In genomic region chr16:57211037-57211436, GRCm38 (mm10) we compare ENCODE assay signal across 29 mouse cellular contexts. TPM values are rescaled to one million over a fixed set of nuclear protein-coding genes. Genes with fewer than 3 reads are reported as not detected.
DNase-seq lines count a peak whose midpoint lies in the region; TF ChIP-seq lines count a peak whose summit lies in the region.
"Had no signal": no experiment of that assay in that cellular context is flagged by ENCODE, and none has a peak within 500 bp of the region (broad histone marks: within the 10 kb centered on the region; RNA-seq: fewer than 3 reads in every experiment).

No protein-coding gene starts in this region.

- no peak overlapping the region for H3K9ac ChIP-seq in CH12.LX (ENCODE audit: insufficient read depth, low read depth)
- H3K9ac ChIP-seq: embryonic facial prominence, embryonic 13.5 days; forebrain, embryonic 15.5 days; heart, embryonic 15.5 days; hindbrain, embryonic 13.5 days; limb, embryonic 12.5 days; midbrain, embryonic 12.5 days had no signal

- H3K27me3 ChIP-seq in CH12.LX (replicated peaks), result no peaks in the 10 kb centered on the region
- H3K27me3 ChIP-seq in megakaryocyte, embryonic 14.5 days (replicated peaks), result no peaks in the 10 kb centered on the region
- H3K27me3 ChIP-seq: embryonic facial prominence, embryonic 13.5 days; forebrain, embryonic 15.5 days; heart, embryonic 15.5 days; hindbrain, embryonic 13.5 days; limb, embryonic 12.5 days; midbrain, embryonic 12.5 days had no signal

- H3K27ac ChIP-seq in CH12.LX (ENCODE audit: insufficient read depth, low read depth), result peak overlapping the region; percentile 73
- H3K27ac ChIP-seq in cortical plate, adult 2 months (ENCODE audit: insufficient read depth, low read length), result 0 out of 2 replicates have a peak overlapping the region, but pooled peaks have one; percentile 12
- H3K27ac ChIP-seq: embryonic facial prominence, embryonic 13.5 days; forebrain, embryonic 10.5 days; forebrain, embryonic 15.5 days; heart, embryonic 10.5 days; heart, embryonic 15.5 days; hindbrain, embryonic 13.5 days; left cerebral cortex, adult 2 months; limb, embryonic 12.5 days; midbrain, embryonic 12.5 days; stomach, postnatal 0 days had no signal

- H3K9me3 ChIP-seq in CH12.LX (replicated peaks; ENCODE audit: low read length), result no peaks in the 10 kb centered on the region
- H3K9me3 ChIP-seq in megakaryocyte, embryonic 14.5 days, result no peaks in the 10 kb centered on the region
- H3K9me3 ChIP-seq: embryonic facial prominence, embryonic 13.5 days; forebrain, embryonic 10.5 days; forebrain, embryonic 15.5 days; G1E; heart, embryonic 10.5 days; heart, embryonic 15.5 days; hindbrain, embryonic 13.5 days; limb, embryonic 12.5 days; midbrain, embryonic 12.5 days had no signal

- TF ChIP-seq POLR2A in CH12.LX (IDR thresholded peaks at IDR 0.05; ENCODE audit: low read depth, low read length), result no peak
- TF ChIP-seq POLR2A in cortical plate, adult 2 months (IDR thresholded peaks at IDR 0.05; ENCODE audit: extremely low read depth, insufficient read depth, low read length), result no peak

- DNase-seq in CH12.LX (ENCODE audit: extremely low read depth) (peak; percentile 62), MEL-GATA-1-ER (ENCODE audit: extremely low read depth, low read depth) (peak; percentile 32)
- no peak for DNase-seq in kidney, postnatal 14 days
- DNase-seq in lung, postnatal 36 days, result no peak
- DNase-seq in T-cell, adult 2 months (ENCODE audit: low spot score), result no peak
- DNase-seq in layer of hippocampus, postnatal 25 days (ENCODE audit: extremely low spot score in 1 of 2, low spot score in 1 of 2), result no peak
- DNase-seq: adrenal gland, postnatal 25 days; cerebellum, adult 8-10 months; cerebellum, postnatal 36 days; heart, postnatal 36 days; kidney, adult 8-10 months; kidney, postnatal 10 days; layer of hippocampus, adult 9-11 months; right cerebral cortex, adult 18-20 months; thymus, adult 18-20 months; thymus, postnatal 4 days had no signal

- dilution Hi-C loops in CH12.LX (cut with MboI; ENCODE audit: extremely low pct_ligation_motif_present, extremely low pct_unique_long_range_greater_than_20kb, low sequenced_read_pairs), result no loop called here

- no peak for TF ChIP-seq RAD21 in CH12.LX (IDR thresholded peaks at IDR 0.05; ENCODE audit: low read depth, low read length)

- peaks cover 21 to 59% of the 10 kb centered on the region in 2 experiments for H3K36me3 ChIP-seq in CH12.LX (replicated peaks in 1 of 2; ENCODE audit: control insufficient read depth in 1 of 2, insufficient read depth in 1 of 2, low read length in 1 of 2)
- H3K36me3 ChIP-seq in megakaryocyte, embryonic 14.5 days (replicated peaks; ENCODE audit: low read length), result peaks cover 74% of the 10 kb centered on the region

- in situ Hi-C loops in CH12.LX (cut with MboI; ENCODE audit: low pct_ligation_motif_present, low pct_unique_long_range_greater_than_20kb, low sequenced_read_pairs), result no loop called here

- no peak for TF ChIP-seq EP300 in CH12.LX (IDR thresholded peaks at IDR 0.05; ENCODE audit: low read length)

- no peak for TF ChIP-seq CTCF in CH12.LX (conservative IDR thresholded peaks at IDR 0.05 in 1 of 2, IDR thresholded peaks at IDR 0.05 in 1 of 2; ENCODE audit: low read depth in 2 of 2, low read length in 2 of 2)
- TF ChIP-seq CTCF in cortical plate, adult 2 months (IDR thresholded peaks at IDR 0.05; ENCODE audit: extremely low read depth, insufficient read depth, low read length), result no peak

- peaks cover 10 to 43% of the 10 kb centered on the region in 2 experiments for H3K4me1 ChIP-seq in CH12.LX (ENCODE audit: control insufficient read depth in 1 of 2, insufficient read depth in 2 of 2)
- H3K4me1 ChIP-seq in cortical plate, adult 2 months (ENCODE audit: control insufficient read depth, insufficient read depth, low read length), result peaks cover 2% of the 10 kb centered on the region; the same call in 1 of the 2 replicates
- peaks cover 23% of the 10 kb centered on the region for H3K4me1 ChIP-seq in megakaryocyte, embryonic 14.5 days
- H3K4me1 ChIP-seq: embryonic facial prominence, embryonic 13.5 days; forebrain, embryonic 10.5 days; forebrain, embryonic 15.5 days; heart, embryonic 15.5 days; hindbrain, embryonic 13.5 days; limb, embryonic 12.5 days; midbrain, embryonic 12.5 days had no signal

- H3K79me2 ChIP-seq in CH12.LX (replicated peaks; ENCODE audit: control insufficient read depth, extremely low read depth, insufficient read depth, poor library complexity, severe bottlenecking), result no peaks in the 10 kb centered on the region

- H3K4me2 ChIP-seq in CH12.LX (ENCODE audit: insufficient read depth, low read depth, poor library complexity, severe bottlenecking), result no peak overlapping the region
- H3K4me2 ChIP-seq: embryonic facial prominence, embryonic 13.5 days; forebrain, embryonic 15.5 days; heart, embryonic 15.5 days; hindbrain, embryonic 13.5 days; limb, embryonic 12.5 days; midbrain, embryonic 12.5 days had no signal

- H3K4me3 ChIP-seq in CH12.LX (replicated peaks in 1 of 3; ENCODE audit: low read depth in 2 of 3, low read length in 2 of 3, poor library complexity in 1 of 3), result no peak overlapping the region
- H3K4me3 ChIP-seq in cortical plate, adult 2 months (ENCODE audit: insufficient read depth, low read length), result no peak overlapping the region
- H3K4me3 ChIP-seq in megakaryocyte, embryonic 14.5 days (replicated peaks), result peak overlapping the region; percentile 62
- H3K4me3 ChIP-seq: embryonic facial prominence, embryonic 13.5 days; forebrain, embryonic 10.5 days; forebrain, embryonic 15.5 days; heart, embryonic 10.5 days; heart, embryonic 15.5 days; hindbrain, embryonic 13.5 days; left cerebral cortex, adult 2 months; limb, embryonic 12.5 days; midbrain, embryonic 12.5 days had no signal

TF ChIP-seq in CH12.LX, 34 proteins besides CTCF, POLR2A, EP300 and RAD21:
- TF ChIP-seq HCFC1 (IDR thresholded peaks at IDR 0.05; ENCODE audit: low read depth, low read length) (no peak), ZC3H11A (IDR thresholded peaks at IDR 0.05; ENCODE audit: low read depth, low read length) (no peak), TBP (conservative IDR thresholded peaks at IDR 0.05; ENCODE audit: low read depth, low read length) (no peak), JUND (conservative IDR thresholded peaks at IDR 0.05; ENCODE audit: low read depth, low read length) (no peak), MEF2A (IDR thresholded peaks at IDR 0.05; ENCODE audit: borderline replicate concordance, low read depth, low read length) (no peak), RCOR1 (conservative IDR thresholded peaks at IDR 0.05; ENCODE audit: low read depth, low read length) (no peak), ZMIZ1 (IDR thresholded peaks at IDR 0.05; ENCODE audit: low read depth, low read length) (no peak), JUN (IDR thresholded peaks at IDR 0.05; ENCODE audit: insufficient read depth, low read depth, low read length) (no peak), MAFK (IDR thresholded peaks at IDR 0.05; ENCODE audit: insufficient replicate concordance, low read length) (peak; percentile 66; the same call in 1 of the 2 replicates), NRF1 (IDR thresholded peaks at IDR 0.05; ENCODE audit: low read depth, low read length) (no peak), IRF4 (IDR thresholded peaks at IDR 0.05; ENCODE audit: low read depth, low read length) (peak; percentile 25; the same call in 1 of the 2 replicates), MAX (IDR thresholded peaks at IDR 0.05; ENCODE audit: low read length) (no peak)

RNA-seq across cellular contexts. Expression of gene Tbc1d23, which starts 20.3 kb away (rescaled TPM):
- 21.2 and 24.4 TPM in 2 replicates for total RNA-seq in CH12.LX (2012; rRNA removed)
- total RNA-seq in CH12.LX (2014; rRNA removed), result 38.8 and 42.5 TPM in 2 replicates
- 24.7 and 31.5 TPM in 2 replicates for polyA plus RNA-seq in CH12.LX (2012; ENCODE audit: insufficient read length, low read depth)
- polyA plus RNA-seq in cortical plate, adult 2 months (2012; rRNA removed), result 39.7 and 40.9 TPM in 2 replicates
- polyA plus RNA-seq in megakaryocyte, embryonic 14.5 days (2012; ENCODE audit: insufficient read depth, low replicate concordance), result 0.36 TPM in 1 of 2 replicates, not detected in the other
- total RNA-seq in layer of hippocampus, postnatal 25 days (2021), result 10 to 100 TPM; 37.6 to 42.0 TPM

RNA-seq across cellular contexts. Expression of gene Nit2, which starts 43.9 kb away (rescaled TPM):
- 59.4 and 60.1 TPM in 2 replicates for total RNA-seq in CH12.LX (2012; rRNA removed)
- 90.9 and 93.3 TPM in 2 replicates for total RNA-seq in CH12.LX (2014; rRNA removed)
- 71.8 and 84.4 TPM in 2 replicates for polyA plus RNA-seq in CH12.LX (2012; ENCODE audit: insufficient read length, low read depth)
- 13.1 and 15.1 TPM in 2 replicates for polyA plus RNA-seq in cortical plate, adult 2 months (2012; rRNA removed)
- 5.7 TPM in 1 of 2 replicates, not detected in the other for polyA plus RNA-seq in megakaryocyte, embryonic 14.5 days (2012; ENCODE audit: insufficient read depth, low replicate concordance)
- total RNA-seq in layer of hippocampus, postnatal 25 days (2021), result 10 to 100 TPM; 15.5 to 17.0 TPM

Comparison
In these comparisons a context has a peak if more than half of its experiments do, and no peak if none do; other contexts are left out.
1. DNase-seq: peak in CH12.LX (single experiment) and MEL-GATA-1-ER (single experiment); none in kidney, postnatal 14 days (single experiment), lung, postnatal 36 days (single experiment), T-cell, adult 2 months (single experiment) and layer of hippocampus, postnatal 25 days (0 of 2).
2. RNA of gene Tbc1d23, which starts 20.3 kb away (polyA plus RNA-seq): 39.7 to 40.9 TPM in cortical plate, adult 2 months and 24.7 to 31.5 TPM in CH12.LX; 0.36 TPM in megakaryocyte, embryonic 14.5 days; every median in the first group is over 10 times any median in the second.